Mouse (Mus musculus): ENCODE measurements around the gene Elovl2.

DNA sequence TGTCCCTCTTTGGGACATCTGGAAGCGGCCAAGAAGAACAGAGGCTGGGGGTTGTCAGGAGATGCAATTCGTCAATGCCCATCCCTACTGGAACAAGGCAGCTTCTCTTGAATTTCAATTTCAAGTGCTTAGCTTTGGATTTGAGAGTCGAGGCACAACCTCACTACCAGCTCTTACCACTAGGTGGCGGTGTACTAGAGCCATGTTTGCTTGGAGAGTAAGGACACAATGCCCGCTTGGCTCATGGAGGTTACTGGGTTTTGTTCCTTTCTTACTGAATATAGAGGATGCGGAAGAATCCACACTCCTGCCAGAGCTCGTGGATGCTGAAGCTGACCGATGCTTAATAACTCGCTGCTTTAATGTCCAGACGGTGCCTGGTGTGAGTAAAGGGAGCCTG is 73.9 kb downstream of the Elovl2 start:
- TF ChIP-seq POLR2A (IDR thresholded peaks at IDR 0.05; ENCODE audit: insufficient read depth, low read depth, low read length) (no peak), CTCF (IDR thresholded peaks at IDR 0.05) (peak; percentile 91)
